Mouse (Mus musculus) MN1 (cell line): ENCODE results near the gene Keap1.
A peak's percentile ranks its signal among the peaks of the same experiment; 100 is the strongest.
"Not testable (repeated sequence)": the region's sequence is repeated elsewhere in the genome, so short reads cannot be mapped to it uniquely, and the experiment has no call there.

ENCODE experiments used
- DNase-seq: peaks from one replicate; pipeline ENCODE4 v3.0.0-alpha.2; 2016; ENCODE audit warnings: low spot score

Gene Keap1

GRCm38 (mm10) chr9:21195736-21196505, 43.2 kb downstream of the Keap1 start:
- DNase-seq = not testable (repeated sequence)

DNA sequence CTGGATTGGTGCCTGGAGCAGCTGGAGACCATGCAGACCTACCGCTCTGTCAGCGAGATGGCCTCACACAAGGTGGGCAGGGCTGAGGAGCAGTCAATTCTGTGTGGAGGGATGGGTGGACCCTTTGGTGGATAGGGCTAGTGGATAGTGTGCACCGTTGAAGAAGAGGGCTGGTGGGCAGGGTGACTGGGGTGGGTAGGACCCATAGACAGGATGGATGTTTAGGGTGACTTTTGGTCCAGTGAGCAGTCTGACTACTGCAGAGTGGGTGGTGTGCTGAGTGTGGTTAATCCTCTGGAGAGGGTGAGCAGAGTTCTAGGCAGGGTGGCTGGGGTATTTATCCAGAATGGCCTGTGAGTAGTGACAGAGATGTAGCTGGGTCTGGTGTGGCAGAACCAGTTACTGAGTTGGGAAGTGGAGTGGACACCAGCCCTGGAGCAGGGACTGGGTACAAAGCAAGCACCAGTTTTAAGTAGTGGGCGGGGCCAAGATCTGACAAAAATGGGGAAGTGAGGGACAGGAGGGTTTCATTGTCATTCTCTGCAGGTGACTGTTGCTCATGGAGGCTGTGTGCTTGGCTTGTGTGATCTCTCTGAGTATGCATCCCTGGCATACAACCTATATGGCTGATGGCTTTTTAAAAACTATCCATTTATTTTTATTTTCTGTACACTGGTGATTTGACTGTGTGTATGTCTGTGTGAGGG, 44.2 kb downstream of the Keap1 start:
- DNase-seq = no peak

DNA sequence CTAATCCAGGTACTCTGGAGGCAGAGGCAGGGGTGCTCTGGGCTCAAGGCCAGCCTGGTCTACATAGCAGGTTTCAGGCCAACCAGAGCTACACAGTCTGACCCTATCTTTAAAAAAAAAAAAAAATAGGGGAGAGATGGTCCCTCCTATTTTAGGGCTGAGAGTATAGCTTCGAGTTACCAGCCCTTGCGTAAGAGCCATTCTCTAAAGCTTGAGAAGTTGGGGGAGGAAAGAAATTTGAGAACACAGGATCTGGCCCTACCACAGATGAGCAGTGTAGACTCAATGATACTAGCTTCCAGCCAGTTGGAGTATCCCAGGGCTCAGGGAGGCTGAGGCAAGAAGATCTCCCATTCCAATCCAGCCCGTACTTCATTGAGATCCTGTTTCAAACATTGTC, 45.4 kb downstream of the Keap1 start:
- no peak for DNase-seq

DNA sequence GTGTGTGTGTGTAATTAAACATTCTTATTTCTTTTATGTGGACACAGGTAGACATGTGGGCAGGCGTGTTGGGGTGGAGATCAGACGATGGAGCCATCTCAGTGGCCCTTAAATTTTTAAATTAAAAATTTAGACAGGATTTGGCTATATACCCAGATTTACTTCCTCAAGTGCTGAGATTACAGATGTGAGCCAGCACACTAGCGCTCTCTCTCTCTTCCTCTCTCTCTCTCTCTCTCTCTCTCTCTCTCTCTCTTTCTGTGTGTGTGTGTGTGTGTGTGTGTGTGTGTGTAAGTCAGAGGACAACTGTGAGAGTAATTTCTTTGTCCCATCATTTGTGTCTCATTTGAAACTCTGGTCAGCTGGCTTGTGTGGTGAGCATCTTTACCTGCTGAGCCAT, 48.5 kb downstream of the Keap1 start:
- no peak for DNase-seq

GRCm38 (mm10) chr9:21189905-21190304, 49.3 kb downstream of the Keap1 start:
- DNase-seq = no peak

GRCm38 (mm10) chr9:21185436-21185835, 53.7 kb downstream of the Keap1 start:
- no peak for DNase-seq

GRCm38 (mm10) chr9:21184733-21185132, 54.4 kb downstream of the Keap1 start:
- DNase-seq = no peak

- DNase-seq = no peak
These were observed 55.2 kb downstream of the Keap1 start for GRCm38 (mm10) chr9:21183905-21184413.

- no peak for DNase-seq
These were observed 55.7 kb downstream of the Keap1 start for GRCm38 (mm10) chr9:21183421-21183820.

- DNase-seq = no peak
These were observed 57.5 kb downstream of the Keap1 start for GRCm38 (mm10) chr9:21181421-21182220.

GRCm38 (mm10) chr9:21180841-21181240, 58.3 kb downstream of the Keap1 start:
- no peak for DNase-seq

DNA sequence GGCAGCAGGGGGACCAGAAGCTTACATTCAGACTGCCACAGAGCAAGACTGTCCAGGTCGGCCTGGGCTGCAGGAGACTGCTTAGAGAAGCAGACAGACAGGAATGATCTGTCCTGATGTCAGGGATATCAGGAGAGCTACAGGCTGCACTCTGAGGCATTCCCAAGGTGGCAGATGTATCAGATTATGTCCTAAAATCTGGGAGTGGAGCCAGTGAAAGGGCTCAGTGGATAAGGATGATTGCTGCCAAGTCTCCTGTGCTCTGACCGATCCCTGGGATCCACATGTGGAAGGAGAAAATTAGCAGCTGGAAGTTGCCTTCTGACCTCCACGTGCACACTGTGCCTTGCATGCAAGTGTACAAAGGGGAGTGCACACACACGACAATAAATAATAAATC, 58.8 kb downstream of the Keap1 start:
- peak; percentile 63 for DNase-seq
